Mouse (Mus musculus) hindbrain, embryonic 16.5 days (tissue): ENCODE measurements at regions not wholly inside any gene's neighbourhood (a gene's known extent, or its start where the extent isn't known, plus 50 kb on each side); places are given as distances from the start of the nearest gene placed in this dataset.

Experiments
- ATAC-seq: fragments of 200-750 bp; cut with Nextera tagmentation; 2 replicates; pipeline ENCODE4 v1.8.0; 2017; ENCODE audit warnings: moderate TSS enrichment, moderate library complexity
- H3K27ac ChIP-seq: fragments of 300-500 bp; sonication (generic); 2 replicates; pipeline ENCODE4 v1.5.1; 2014; ENCODE audit warnings: low read depth, mild to moderate bottlenecking, control low read depth, low read length, moderate library complexity
- H3K27me3 ChIP-seq: fragments of 300-500 bp; sonication (generic); replicated peaks from 2 replicates; pipeline ENCODE4 v1.6.1; 2014; ENCODE audit warnings: low read length; ENCODE audit not compliant: control insufficient read depth, insufficient read depth
- H3K36me3 ChIP-seq: fragments of 300-500 bp; sonication (generic); 2 replicates; pipeline ENCODE4 v1.6.1; 2014; ENCODE audit warnings: mild to moderate bottlenecking, low read length, moderate library complexity, mixed read lengths; ENCODE audit not compliant: control insufficient read depth, insufficient read depth
- H3K4me1 ChIP-seq: fragments of 300-500 bp; sonication (generic); 2 replicates; pipeline ENCODE4 v1.6.1; 2014; ENCODE audit warnings: low read depth, low read length; ENCODE audit not compliant: control insufficient read depth, insufficient read depth
- H3K4me2 ChIP-seq: fragments of 300-500 bp; sonication (generic); 2 replicates; pipeline ENCODE4 v1.6.1; 2014; ENCODE audit warnings: mild to moderate bottlenecking, low read length, control low read depth, moderate library complexity
- H3K4me3 ChIP-seq: fragments of 300-500 bp; sonication (generic); 2 replicates; pipeline ENCODE4 v1.5.1; 2014; ENCODE audit warnings: mild to moderate bottlenecking, low read length, control low read depth, moderate library complexity
- H3K9ac ChIP-seq: fragments of 300-500 bp; sonication (generic); 2 replicates; pipeline ENCODE4 v1.6.1; 2014; ENCODE audit warnings: low read depth, mild to moderate bottlenecking, control low read depth, low read length, moderate library complexity
- H3K9me3 ChIP-seq: fragments of 300-500 bp; sonication (generic); 2 replicates; pipeline ENCODE4 v1.6.1; 2014; ENCODE audit warnings: mild to moderate bottlenecking, low read length, moderate library complexity; ENCODE audit not compliant: control insufficient read depth
- WGBS: fragments of 180-500 bp; shearing (Covaris S2); extraction: QIAGEN DNeasy Blood & Tissue Kit; methylation state at CpG from one replicate; pipeline ENCODE4 v1.1.7; 2014; 5-methylcytosine and 5-hydroxymethylcytosine counted together

GRCm38 (mm10) chr15:67979451-67979850 is 1478.7 kb upstream of the Lrrc6 start:
- H3K9ac ChIP-seq, result no peak overlapping the region
- no peaks in the 10 kb centered on the region for H3K36me3 ChIP-seq
- H3K4me2 ChIP-seq, result no peak overlapping the region
- H3K9me3 ChIP-seq, result no peaks in the 10 kb centered on the region; the same call in 1 of the 2 replicates
- H3K4me3 ChIP-seq, result no peak overlapping the region
- H3K4me1 ChIP-seq, result no peaks in the 10 kb centered on the region
- no peaks in the 10 kb centered on the region for H3K27me3 ChIP-seq
- 76% methylated on average over 3 of the region's 3 CpGs for WGBS
- H3K27ac ChIP-seq, result no peak overlapping the region
- no peak; the same call in 1 of the 2 replicates for ATAC-seq

DNA sequence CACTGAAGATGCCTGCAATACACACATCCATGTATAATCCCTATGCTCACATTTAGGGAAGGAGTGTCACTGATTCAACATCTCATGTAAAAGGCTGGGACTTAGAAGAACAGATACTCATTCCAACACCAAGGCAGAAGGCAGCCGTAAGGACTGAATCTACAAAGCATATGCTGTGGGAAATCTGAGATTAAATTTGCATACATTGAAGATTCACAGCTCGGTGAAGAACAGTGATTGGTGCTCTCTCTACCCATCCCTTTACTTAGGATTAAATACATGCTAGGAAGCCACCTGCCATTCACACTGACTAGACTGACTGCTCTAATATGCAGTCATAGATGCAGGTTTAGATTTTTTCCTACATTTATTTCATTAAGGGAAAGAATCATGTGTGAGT is 1476.5 kb upstream of the Lrrc6 start:
- no peak overlapping the region for H3K4me2 ChIP-seq
- no peak overlapping the region for H3K4me3 ChIP-seq
- H3K9ac ChIP-seq, result no peak overlapping the region
- no peaks in the 10 kb centered on the region for H3K36me3 ChIP-seq
- H3K27me3 ChIP-seq, result no peaks in the 10 kb centered on the region
- WGBS, result 86% methylated on average over 2 of the region's 2 CpGs
- no peaks in the 10 kb centered on the region; the same call in 1 of the 2 replicates for H3K9me3 ChIP-seq
- no peak for ATAC-seq
- H3K27ac ChIP-seq, result no peak overlapping the region
- no peaks in the 10 kb centered on the region for H3K4me1 ChIP-seq

- no peak overlapping the region for H3K27ac ChIP-seq
- H3K9ac ChIP-seq, result no peak overlapping the region
- H3K4me1 ChIP-seq, result no peaks in the 10 kb centered on the region
- no peaks in the 10 kb centered on the region; the same call in 1 of the 2 replicates for H3K9me3 ChIP-seq
- no peak overlapping the region for H3K4me3 ChIP-seq
- ATAC-seq, result no peak
- H3K27me3 ChIP-seq, result no peaks in the 10 kb centered on the region
- H3K4me2 ChIP-seq, result no peak overlapping the region
- no peaks in the 10 kb centered on the region for H3K36me3 ChIP-seq
- 35% methylated on average over 3 of the region's 3 CpGs for WGBS
These were observed 1471.3 kb upstream of the Lrrc6 start for GRCm38 (mm10) chr15:67971998-67972397.

DNA sequence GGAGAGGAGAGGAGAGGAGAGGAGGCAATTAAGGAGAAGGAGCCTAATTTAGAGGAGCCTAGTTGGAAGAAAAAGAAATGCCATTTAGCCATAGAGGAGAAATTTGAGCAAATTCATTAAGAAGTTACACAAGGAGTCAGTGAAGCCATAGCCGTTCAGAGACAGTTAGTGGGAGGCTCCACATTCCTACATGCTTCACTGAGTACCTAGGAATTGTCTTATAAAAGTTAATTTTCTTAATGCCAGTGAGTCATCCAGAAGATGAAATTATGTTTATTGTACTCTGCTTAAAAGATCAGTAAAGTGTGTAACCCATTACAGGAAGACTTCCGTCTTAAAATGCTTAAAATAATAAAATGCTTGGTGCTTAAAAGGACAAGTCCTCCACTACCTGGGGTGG is 1453.5 kb upstream of the Lrrc6 start:
- Histone ChIP-seq H3K27ac (no peak overlapping the region), H3K36me3 (no peaks in the 10 kb centered on the region), H3K4me2 (no peak overlapping the region), H3K27me3 (no peaks in the 10 kb centered on the region), H3K9ac (no peak overlapping the region), H3K4me1 (no peaks in the 10 kb centered on the region), H3K4me3 (no peak overlapping the region), H3K9me3 (no peaks in the 10 kb centered on the region)
- 66% methylated on average over 2 of the region's 2 CpGs for WGBS
- no peak for ATAC-seq

DNA sequence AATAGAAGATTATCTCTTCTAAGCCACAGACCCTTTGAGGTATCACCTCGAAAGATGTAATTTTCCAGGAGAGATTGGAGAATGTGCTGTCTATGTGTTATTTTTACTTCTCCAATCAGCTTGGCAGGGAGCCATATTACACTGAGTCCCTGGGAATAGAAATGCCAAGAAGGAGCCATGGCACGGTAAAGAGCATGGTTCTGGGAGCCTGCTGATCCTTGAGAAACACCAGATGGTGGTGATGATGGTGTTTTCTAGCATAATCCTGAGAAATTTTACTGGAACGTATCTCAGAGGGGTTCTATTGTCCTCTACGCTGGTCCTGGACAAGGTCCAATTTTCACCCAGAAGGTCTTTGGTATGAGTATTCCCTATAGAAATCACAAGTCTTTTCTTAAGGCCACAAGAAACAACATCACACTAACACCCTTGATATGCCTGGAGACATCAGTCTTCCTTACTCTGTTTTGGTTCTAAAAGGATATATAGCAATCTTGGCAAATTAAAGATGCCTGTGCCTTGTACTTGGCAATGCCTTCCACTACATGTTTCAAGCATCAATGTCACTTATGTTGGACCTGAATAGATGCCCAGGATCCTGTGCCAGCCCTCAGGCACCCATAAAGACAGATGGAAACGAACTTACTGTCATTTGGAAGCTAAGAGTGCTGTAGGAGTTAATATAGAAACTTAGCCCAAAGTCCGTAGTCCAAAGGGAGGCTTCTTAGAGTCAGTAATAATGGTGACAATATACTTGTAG is 1449.8 kb upstream of the Lrrc6 start:
- no peak overlapping the region for H3K4me2 ChIP-seq
- H3K9ac ChIP-seq, result no peak overlapping the region
- no peaks in the 10 kb centered on the region for H3K27me3 ChIP-seq
- WGBS, result 60% methylated on average over 6 of the region's 6 CpGs
- no peaks in the 10 kb centered on the region for H3K36me3 ChIP-seq
- H3K4me3 ChIP-seq, result no peak overlapping the region
- no peaks in the 10 kb centered on the region for H3K4me1 ChIP-seq
- H3K9me3 ChIP-seq, result no peaks in the 10 kb centered on the region
- ATAC-seq, result no peak
- no peak overlapping the region for H3K27ac ChIP-seq

DNA sequence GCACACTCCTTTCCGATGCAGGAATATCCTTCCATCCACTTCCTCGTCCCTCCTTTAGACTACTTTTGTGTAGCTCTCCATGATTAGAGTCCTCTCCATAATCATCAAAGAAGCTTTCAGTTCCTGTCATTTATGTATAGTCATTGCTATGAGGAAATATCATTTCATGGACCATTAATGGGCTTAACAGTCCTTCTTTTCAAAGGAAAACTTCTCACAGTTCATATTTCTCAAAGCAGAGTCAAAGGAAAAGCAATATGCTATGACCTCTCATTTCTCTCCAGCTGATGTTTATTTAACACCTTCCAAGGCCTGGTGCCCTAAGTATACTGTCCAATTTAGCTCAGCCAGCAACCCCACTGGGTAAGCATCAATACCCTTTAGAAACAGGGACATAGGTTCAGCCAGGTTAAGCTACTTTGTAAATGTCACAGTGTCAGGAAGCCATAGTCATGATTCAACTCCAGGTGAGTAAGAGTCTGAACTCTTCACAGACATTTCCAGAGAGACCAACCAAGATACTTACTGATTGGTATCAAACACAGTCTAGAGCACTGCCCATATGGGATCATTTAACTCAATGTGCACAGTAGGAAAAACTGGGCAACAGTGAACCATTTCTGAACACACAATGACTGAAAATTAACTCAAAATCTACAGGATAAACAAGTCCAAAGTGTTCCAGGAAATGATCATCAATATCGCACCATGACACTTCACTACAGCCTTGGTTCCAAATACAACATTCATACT is 1443.8 kb upstream of the Lrrc6 start:
- H3K27ac ChIP-seq, result no peak overlapping the region
- H3K4me1 ChIP-seq, result no peaks in the 10 kb centered on the region
- H3K4me3 ChIP-seq, result no peak overlapping the region
- ATAC-seq, result no peak
- no peak overlapping the region for H3K9ac ChIP-seq
- H3K36me3 ChIP-seq, result no peaks in the 10 kb centered on the region
- no peaks in the 10 kb centered on the region for H3K27me3 ChIP-seq
- 91% methylated on average over 3 of the region's 3 CpGs for WGBS
- no peak overlapping the region for H3K4me2 ChIP-seq
- H3K9me3 ChIP-seq, result no peaks in the 10 kb centered on the region

DNA sequence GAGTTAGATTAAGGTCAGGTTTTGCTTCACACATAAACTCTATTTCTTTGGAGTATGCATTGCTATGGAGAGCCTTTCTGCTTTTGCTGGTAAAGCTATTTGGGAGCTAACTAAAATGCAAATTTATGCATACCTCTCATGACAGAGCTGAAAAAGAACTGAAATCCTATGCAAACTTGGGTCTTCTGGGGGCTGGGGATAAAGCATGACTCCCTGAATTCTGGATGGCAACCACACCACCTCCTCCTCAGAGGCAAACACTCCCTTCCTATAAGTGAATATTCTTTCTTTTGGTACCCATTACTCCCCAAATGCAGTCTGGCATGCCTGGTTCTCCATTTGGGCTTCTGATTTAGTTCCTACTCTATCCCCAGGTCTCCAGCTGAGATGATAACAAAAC is 1442.3 kb upstream of the Lrrc6 start:
- ATAC-seq, result no peak
- Histone ChIP-seq H3K27ac (no peak overlapping the region), H3K36me3 (no peaks in the 10 kb centered on the region), H3K4me1 (no peaks in the 10 kb centered on the region), H3K9ac (no peak overlapping the region), H3K27me3 (no peaks in the 10 kb centered on the region), H3K4me3 (no peak overlapping the region), H3K4me2 (no peak overlapping the region), H3K9me3 (no peaks in the 10 kb centered on the region)

- H3K27me3 ChIP-seq, result no peaks in the 10 kb centered on the region
- H3K27ac ChIP-seq, result no peak overlapping the region
- H3K4me1 ChIP-seq, result no peaks in the 10 kb centered on the region
- 77% methylated on average over 1 of the region's 1 CpGs for WGBS
- no peaks in the 10 kb centered on the region for H3K36me3 ChIP-seq
- H3K9ac ChIP-seq, result no peak overlapping the region
- no peaks in the 10 kb centered on the region for H3K9me3 ChIP-seq
- ATAC-seq, result peak; percentile 50; the same call in 1 of the 2 replicates
- no peak overlapping the region for H3K4me2 ChIP-seq
- H3K4me3 ChIP-seq, result no peak overlapping the region
These were observed 1439.8 kb upstream of the Lrrc6 start for GRCm38 (mm10) chr15:67940510-67940909.

DNA sequence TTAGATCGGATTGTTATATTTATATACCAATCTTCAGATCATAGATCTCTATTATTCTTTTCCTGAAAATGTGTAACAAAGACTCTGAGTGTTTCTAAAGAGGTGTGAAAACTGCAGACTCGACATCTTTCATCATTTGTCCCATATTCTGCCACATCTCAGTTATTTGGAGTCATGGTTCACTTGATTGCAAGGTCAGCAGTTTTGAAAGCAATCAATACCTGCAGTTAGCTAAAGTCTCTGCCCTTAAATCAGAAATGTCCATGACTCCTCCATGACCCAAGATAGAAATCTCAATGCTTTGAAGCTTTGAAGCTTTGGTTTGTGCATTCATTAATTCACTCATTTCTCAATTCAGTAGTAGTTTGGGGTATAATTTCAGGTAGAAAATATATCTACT is 1424.2 kb upstream of the Lrrc6 start:
- Histone ChIP-seq H3K36me3 (no peaks in the 10 kb centered on the region), H3K27me3 (no peaks in the 10 kb centered on the region), H3K27ac (no peak overlapping the region), H3K4me1 (no peaks in the 10 kb centered on the region), H3K9me3 (no peaks in the 10 kb centered on the region), H3K4me2 (no peak overlapping the region), H3K4me3 (no peak overlapping the region), H3K9ac (no peak overlapping the region)
- ATAC-seq, result no peak
- 89% methylated on average over 2 of the region's 2 CpGs for WGBS
